Mouse (Mus musculus) heart, embryonic 10.5 days (tissue): ENCODE measurements around the gene Ttc41. TPM values are rescaled to one million over a fixed set of nuclear protein-coding genes. Genes with fewer than 3 reads are reported as not detected.

Experiments used
- DNase-seq: peaks from one replicate; pipeline ENCODE4 v3.0.0-alpha.2; 2017; ENCODE audit warnings: low spot score
- H3K27ac ChIP-seq: fragments of 300-500 bp; sonication (generic); 2 replicates; pipeline ENCODE4 v1.5.1; 2016; ENCODE audit warnings: mild to moderate bottlenecking
- H3K27me3 ChIP-seq: fragments of 300-500 bp; sonication (generic); 2 replicates; pipeline ENCODE4 v1.6.1; 2016; ENCODE audit warnings: mild to moderate bottlenecking; ENCODE audit not compliant: poor library complexity, insufficient read depth, severe bottlenecking
- H3K36me3 ChIP-seq: fragments of 300-500 bp; sonication (generic); 2 replicates; pipeline ENCODE4 v1.6.1; 2016; ENCODE audit warnings: mild to moderate bottlenecking, moderate library complexity
- H3K4me1 ChIP-seq: fragments of 300-500 bp; sonication (generic); 2 replicates; pipeline ENCODE4 v1.6.1; 2016; ENCODE audit warnings: mild to moderate bottlenecking
- H3K4me3 ChIP-seq: fragments of 300-500 bp; sonication (generic); 2 replicates; pipeline ENCODE4 v1.5.1; 2016; ENCODE audit warnings: mild to moderate bottlenecking, moderate library complexity
- H3K9me3 ChIP-seq: fragments of 300-500 bp; sonication (generic); 2 replicates; pipeline ENCODE4 v1.6.1; 2016; ENCODE audit warnings: mild to moderate bottlenecking, moderate library complexity
- WGBS: fragments of 180-500 bp; shearing (Covaris S2); methylation state at CpG from one replicate; pipeline ENCODE4 v1.1.7; 2016; 5-methylcytosine and 5-hydroxymethylcytosine counted together
- microRNA-seq: library from miRNA; unstranded; fragments of <30 nt; microRNA quantifications from one replicate; pipeline ENCODE4, GENCODE M21; 2017
- polyA plus RNA-seq: library from polyadenylated mRNA; unstranded; fragments of >200 nt; fragmentation: Nextera tagmentation; extraction: Ambion mirVana; gene quantifications from 2 replicates; pipeline ENCODE4 v1.2.1, GENCODE M21; 2016

Ttc41 gene
- polyA plus RNA-seq, 1 experiment from 2014 or later: 2.2 TPM

DNA sequence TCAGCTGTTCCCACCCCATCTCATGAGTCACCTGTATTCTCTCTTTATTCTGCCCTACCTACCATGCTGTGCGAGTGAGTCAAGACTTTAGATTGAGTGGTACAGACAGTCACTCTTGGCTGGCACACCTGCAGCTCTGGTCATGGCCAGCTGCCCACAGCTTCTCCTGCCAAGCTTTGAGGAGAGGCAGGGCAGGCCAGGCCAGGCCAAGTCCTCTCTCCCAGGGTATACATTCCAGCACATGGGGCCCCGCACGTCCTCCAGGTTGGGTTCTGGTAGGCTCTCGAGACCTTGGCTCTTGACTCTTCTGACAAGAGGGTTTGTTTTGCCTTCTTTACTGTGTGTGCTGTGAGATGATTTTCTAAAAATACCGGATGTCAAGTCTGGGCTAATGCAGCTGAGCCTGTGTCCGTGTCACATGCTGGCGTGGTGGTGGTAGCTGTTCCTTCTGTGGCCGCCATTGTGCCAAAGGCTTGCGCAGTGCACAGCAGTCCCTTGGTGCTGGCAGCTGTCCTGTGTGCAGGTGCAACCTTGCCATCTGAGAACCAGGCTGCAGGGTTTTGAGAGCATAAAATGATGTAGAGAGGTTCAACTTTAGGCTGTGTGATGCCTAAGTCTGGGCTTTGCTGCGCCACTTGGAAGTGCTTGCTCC lies 120.4 kb downstream of the Ttc41 start:
- H3K27me3 ChIP-seq: no peaks in the 10 kb centered on the region
- 85% methylated on average over 10 of the region's 10 CpGs for WGBS
- H3K9me3 ChIP-seq: no peaks in the 10 kb centered on the region
- no peak for DNase-seq
- peaks cover 11% of the 10 kb centered on the region for H3K4me1 ChIP-seq
- H3K36me3 ChIP-seq: peaks cover 42% of the 10 kb centered on the region
- no peak overlapping the region; the same call in 1 of the 2 replicates for H3K27ac ChIP-seq
- no peak overlapping the region for H3K4me3 ChIP-seq

Small RNA genes lying within 50 kb of the gene (microRNA-seq; reads per million reads assigned to microRNA genes)
- gene Gm25745: 1.8 reads per million

Other genes with a start within 250 kb of the Ttc41 start
- 1.2 TPM in 2 replicates for gene Syn3, start 206.9 kb upstream of the Ttc41 start, polyA plus RNA-seq
- 624 and 799 TPM in 2 replicates for gene Hsp90b1, start 302 bp upstream of the Ttc41 start, polyA plus RNA-seq
- gene Gm49358, start 58.2 kb downstream of the Ttc41 start, polyA plus RNA-seq: not detected in 2 replicates
- 1.4 and 1.6 TPM in 2 replicates for gene Nt5dc3, start 73.2 kb downstream of the Ttc41 start, polyA plus RNA-seq